Mouse (Mus musculus) testis, postnatal 14 days (tissue): Measurements from ENCODE around the gene Gm6993.

Experiments used
- DNase-seq: peaks from one replicate; pipeline ENCODE4 v3.0.0; 2021; ENCODE audit warnings: low spot score

Gm6993 gene

GRCm38 (mm10) chr12:31271361-31272011 is 30.9 kb downstream of the Gm6993 start:
- no peak for DNase-seq

DNA sequence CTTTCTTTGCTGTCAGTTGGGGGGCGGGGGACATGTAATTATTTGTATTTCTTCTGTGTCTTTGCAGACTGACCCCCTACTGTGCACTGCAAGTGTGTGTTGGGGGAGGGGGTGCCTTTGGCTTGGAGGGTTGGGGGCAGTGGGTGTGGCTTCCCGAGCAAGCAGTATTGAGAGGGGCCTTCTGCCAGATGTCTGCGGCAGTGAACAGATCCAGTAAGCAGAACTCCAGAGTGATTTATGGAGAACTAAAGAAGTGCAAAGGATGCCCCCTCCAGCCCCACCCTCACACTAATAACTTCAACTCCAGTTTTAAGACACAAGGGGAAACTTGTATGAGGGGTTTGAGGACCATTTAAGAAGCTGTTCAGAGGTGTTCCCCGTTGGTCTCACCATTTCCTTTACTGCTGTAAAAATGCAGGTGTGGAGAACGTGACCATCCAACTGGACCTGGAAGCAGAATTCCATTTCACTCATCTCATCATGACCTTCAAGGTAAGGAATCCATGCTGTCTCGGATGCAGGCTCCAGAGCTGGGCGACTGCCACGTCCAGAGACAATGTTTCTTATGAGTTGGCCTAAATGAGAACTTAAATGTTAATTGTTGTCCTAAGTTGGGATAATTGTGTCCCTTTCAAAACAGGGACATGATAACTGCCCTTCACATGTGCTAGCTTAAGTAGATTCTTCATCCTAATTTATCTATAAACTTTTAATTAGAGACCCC is 31.6 kb downstream of the Gm6993 start:
- no peak for DNase-seq

- no peak for DNase-seq
Observed at GRCm38 (mm10) chr12:31272846-31273245, 32.3 kb downstream of the Gm6993 start.

DNA sequence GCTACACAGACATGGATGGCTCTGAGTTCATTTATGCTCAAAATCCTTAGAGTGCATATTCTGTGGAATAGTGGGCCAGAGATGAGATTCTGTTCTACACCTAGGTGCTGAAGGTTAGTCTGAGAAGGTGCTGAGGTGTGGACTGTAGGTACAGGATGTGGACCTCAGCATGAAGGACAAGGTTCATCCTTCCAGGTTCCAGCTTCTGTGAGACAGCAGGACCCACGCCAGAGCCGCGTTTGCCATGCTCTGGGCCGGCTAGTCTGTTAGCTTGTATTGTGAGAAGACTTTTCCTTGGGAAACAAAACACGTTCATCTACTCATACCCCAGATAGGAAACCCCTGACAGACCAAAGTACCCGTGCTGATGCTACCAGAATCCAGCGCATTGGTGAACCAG is 33.1 kb downstream of the Gm6993 start:
- DNase-seq = no peak

DNA sequence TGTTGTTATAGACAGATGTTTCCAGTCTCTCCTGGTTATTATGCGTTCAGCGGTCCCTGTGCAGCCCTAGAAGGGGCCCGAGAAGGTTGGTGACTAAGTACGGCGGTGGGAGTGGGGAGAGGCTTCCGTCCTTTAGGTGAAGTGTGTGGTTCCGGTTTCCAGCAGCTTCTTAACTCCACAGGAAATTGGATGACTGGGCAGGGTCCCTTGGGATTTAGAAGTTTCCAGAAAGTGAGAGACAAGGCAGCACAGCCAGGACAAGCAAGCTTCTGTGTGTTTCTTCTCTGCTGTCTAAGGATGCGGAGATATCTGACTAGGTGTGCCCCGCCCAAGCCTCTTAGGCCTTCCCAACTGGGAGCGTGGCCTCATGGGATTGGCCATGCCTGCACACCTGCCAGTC is 34.8 kb downstream of the Gm6993 start:
- no peak for DNase-seq

GRCm38 (mm10) chr12:31278270-31278669 is 37.7 kb downstream of the Gm6993 start:
- DNase-seq = no peak

DNA sequence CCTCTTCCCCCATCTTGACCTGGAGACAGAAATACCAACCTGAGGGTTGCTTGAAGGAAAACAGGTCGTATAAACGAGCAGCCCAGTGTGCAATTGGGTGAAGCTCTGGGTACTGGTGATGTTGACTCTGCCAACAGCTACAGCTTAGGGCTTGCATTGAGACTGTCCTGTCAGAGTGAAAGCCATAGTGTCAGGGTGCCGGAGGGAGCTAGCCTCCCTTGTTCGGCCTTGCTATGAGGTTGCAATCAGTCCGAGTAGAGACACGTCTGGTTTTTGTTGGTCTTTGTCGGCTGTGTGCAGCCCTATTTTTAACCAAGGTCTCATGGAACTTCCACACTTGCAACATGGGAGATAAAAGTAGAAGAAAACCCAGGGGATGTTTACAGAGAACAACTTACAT is 39.7 kb downstream of the Gm6993 start:
- no peak for DNase-seq

GRCm38 (mm10) chr12:31281100-31281591 is 40.6 kb downstream of the Gm6993 start:
- no peak for DNase-seq

DNA sequence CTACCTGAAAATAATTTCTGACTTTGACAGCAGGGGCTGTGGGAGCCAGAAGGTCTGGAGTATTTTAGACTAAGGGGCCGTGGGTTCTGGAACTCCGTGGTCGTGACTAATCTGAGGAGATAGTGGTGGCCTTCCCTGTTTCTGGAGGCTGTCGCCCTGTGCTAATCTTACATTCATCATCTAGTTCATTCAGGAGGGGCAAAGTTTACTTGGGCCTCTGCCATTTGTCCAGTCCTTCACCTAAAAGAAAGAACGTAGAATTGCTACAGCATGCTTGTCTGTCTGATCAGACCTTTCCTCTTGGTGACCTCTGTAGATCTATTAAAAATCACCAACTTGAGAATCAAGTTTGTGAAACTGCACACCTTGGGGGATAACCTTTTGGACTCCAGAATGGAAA is 41.7 kb downstream of the Gm6993 start:
- DNase-seq = no peak

GRCm38 (mm10) chr12:31283131-31283530 is 42.6 kb downstream of the Gm6993 start:
- DNase-seq = no peak

- no peak for DNase-seq
Observed at GRCm38 (mm10) chr12:31283617-31284136, 43.1 kb downstream of the Gm6993 start.

DNA sequence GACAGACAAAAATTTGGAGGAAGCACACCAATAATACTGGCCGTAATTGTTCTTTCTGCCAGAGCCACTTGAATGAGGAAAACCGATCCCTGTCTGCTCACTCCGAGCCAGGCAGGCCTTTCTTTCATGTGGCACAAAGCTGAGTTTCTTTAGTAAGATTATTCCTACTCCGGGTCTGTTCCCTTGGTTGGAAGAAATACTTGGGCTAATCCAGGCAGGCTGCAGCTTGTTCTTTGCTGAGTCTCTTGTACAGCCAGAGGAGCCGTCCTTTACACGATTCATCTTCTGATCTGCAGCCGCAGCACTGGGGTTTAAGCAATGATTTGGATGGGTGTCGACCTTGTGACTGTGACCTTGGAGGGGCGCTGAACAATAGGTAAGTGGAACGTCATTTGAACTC is 48.5 kb downstream of the Gm6993 start:
- DNase-seq = no peak
